Mouse (Mus musculus) gastrocnemius, postnatal 4 days (tissue): Measurements from ENCODE around the gene Sept7. TPM values are rescaled to one million over a fixed set of nuclear protein-coding genes. Genes with fewer than 3 reads are reported as not detected.

ENCODE experiments used
- DNase-seq, 2 experiments: peaks; one replicate each; pipeline ENCODE4 v3.0.0; 2021 to 2022; ENCODE audit warnings: low spot score in 2 of 2, mixed read lengths in 2 of 2
- total RNA-seq, 2 experiments: library from RNA; stranded (reverse); gene quantifications; 2 replicates each; pipeline ENCODE4 v1.2.3; 2021

Sept7 gene
- total RNA-seq, 2 experiments from 2014 or later, result 157 to 170 TPM

DNA sequence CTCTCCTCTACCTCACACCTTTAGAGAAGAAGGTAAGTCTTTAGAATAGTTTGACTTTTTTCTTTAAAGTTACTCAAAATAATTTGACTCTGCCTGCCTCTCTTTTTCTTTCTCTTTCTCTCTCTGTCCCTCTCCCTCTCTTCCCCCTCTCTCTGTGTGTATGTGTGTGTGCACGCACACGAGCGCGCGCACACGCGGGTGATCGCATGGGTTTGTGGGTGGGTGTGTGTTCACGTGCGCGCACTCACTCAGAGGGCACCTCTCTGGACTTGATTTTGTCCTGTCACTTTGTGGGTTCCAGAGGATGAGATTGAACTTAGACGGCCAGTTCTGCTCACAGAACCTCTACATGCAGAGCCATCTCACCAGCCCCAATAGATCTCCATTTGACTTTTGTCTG is 105.3 kb downstream of the Sept7 start:
- DNase-seq, result no peak

DNA sequence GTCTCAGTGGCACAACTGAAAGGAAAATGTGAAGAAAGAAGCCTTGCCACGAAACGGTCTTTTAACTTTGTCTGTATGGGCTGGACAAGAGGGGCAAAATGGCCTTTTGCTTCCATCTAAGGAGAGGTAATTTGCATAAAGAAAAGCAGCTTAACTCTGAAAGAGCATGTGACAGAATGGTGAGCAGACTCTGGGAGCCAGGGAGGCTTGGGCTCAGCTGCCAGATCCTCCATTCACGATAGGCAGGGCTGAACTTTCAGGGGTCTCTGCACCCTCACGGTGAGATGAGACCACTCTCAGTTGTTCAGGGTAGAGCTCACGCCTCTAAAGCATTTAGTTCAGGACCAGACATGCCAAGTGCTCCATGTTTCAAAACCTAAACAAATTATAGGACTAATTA is 105.8 kb downstream of the Sept7 start:
- no peak for DNase-seq

Other genes with a start within 250 kb of the Sept7 start
- not detected for gene Gm10181, start 163.0 kb upstream of the Sept7 start, total RNA-seq
- gene Herpud2, start 100.6 kb upstream of the Sept7 start, total RNA-seq, result 10 to 100 TPM; 45.8 to 49.3 TPM
- 10 to 100 TPM; 33.1 to 35.5 TPM for gene Eepd1, start 229.1 kb downstream of the Sept7 start, total RNA-seq